Mouse (Mus musculus) R1 (cell line): Measurements from ENCODE around the gene Slc37a1.

Experiments used
- DNase-seq: peaks from one replicate; pipeline ENCODE4 v3.0.0-alpha.2; 2018; ENCODE audit warnings: low read depth, low spot score

The Slc37a1 gene

DNA sequence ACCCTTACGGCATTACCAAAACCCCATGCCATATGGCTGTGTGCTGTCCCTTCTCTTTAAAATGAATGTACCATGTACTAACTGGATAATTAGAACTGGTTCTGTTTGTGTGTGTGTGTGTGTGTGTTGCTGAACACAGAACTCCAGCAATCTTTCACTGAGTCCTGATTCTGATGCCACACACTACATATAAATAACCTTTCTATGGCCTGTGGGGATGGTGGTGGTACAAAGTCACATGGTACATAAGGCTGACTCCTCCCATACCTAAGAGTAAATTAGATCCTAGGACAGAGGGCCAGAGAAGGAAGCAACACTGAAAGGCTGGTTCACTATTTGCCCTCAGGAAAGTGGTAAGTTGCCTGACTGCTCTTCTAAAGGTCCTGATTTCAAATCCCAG is at the start of gene Slc37a1:
Gene Slc37a1, plus strand, starts transcription at position 301 of the 400 bp plus-strand sequence.
- no peak for DNase-seq

DNA sequence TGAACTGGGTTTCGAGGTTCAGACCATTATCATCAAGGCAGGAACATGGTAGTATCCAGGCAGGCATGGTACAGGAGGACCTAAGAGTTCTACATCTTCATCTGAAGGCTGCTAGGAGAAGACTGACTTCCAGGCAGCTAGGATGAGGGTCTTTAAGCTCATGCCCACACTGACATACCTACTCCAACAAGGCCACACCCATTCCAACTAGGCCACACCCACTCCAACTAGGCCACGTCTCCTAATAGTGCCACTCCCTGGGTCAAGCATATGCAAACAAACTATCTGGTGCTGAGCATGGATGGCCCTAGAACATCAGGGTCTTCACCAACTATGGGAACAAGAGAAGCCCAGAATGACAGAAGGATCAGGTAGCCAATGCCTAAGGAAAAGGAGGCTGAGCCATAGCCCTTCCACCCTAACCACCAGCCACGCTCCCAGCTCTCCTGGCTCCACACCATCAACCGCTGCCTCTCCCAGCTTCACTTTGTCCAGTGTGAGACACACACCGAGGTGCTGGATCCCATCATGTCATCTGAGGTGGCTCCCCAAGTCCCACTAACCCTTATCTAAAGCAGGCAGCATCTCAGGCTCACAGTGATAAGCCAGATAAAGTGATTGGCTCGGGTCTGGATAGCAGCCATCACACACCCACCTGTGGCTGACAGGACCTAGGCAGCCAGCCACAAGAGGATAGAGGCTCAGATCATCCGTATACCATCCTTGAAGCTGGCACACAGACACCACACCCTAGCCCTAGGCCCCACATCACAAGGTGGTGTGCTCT is 48.2 kb upstream of the Slc37a1 start:
- DNase-seq = no peak

DNA sequence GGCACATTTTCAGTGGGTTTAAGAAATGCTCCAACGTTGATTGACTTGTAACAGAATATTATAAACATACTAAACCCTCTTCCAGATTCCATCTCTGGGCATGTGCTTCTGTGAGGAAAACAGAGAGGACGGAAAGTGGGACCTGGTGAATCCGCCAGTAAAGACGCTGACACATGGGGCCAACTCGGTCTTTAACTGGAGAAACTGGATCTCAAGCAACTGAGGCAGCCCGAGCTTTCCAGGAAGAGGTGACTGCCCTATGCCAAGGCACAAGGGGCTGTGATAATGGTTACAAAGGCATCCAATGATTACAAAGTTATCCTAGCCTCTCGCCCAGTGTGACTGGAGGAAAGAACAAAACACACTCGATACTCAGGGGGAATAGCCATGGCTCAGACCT is 45.4 kb upstream of the Slc37a1 start:
- DNase-seq = no peak

DNA sequence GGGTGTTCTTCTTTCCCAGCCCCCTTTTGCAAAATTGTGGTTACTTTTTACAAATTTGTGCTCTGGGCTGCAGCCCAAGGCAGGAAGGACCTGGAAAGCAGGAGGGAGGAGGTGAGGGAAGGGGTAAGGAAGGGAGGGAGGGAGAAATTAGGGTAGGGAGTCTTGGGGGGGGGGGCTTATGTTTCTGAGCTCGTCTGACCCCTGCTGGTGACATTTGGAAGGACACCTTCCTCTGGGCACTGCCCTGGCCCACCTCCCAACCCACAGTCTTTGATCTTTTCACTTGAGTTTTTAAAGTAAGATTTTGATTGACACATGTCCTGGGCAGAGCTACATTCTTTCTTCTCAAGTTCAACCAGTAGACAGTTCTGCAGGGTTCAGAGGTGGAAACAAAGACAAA is 43.8 kb upstream of the Slc37a1 start:
- peak; percentile 43 for DNase-seq

DNA sequence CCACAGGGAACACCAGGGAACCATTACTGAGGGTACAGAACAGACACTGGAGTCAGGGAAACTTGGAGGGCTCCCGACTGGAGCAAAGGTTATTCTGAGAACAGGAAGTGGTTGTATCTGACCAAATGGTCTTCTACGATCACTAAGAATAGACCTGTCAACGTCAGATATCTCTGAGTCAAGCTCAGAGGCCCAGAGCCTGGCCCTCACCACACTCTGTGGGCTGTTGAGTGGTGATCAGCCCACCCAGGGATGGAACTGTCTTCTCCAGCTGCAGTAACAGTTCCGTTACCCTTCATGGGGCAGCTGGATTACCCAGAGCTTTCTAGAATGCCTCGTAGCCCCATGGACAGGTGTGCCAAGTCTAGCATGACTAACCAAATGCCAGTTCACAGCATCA is 41.3 kb upstream of the Slc37a1 start:
- DNase-seq = no peak

DNA sequence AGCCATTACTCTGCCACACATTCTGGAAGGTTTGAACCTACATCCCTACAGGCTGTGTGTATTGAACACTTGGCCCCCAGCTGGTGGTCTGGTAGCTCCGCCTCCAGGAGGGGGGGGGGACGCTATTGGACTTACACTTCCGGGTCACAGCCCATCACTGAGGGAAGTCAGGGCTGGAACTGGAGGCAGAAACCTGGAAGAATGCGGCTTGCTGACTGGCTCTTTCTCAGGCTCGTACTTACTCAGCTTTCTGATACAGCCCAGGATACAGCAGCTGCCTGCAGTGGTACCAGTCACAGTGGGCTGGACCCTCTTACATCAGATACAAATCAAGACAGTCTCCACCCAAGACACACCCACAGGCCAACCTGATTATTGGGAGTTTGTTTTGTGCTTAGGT is 39.4 kb upstream of the Slc37a1 start:
- peak; percentile 98 for DNase-seq

DNA sequence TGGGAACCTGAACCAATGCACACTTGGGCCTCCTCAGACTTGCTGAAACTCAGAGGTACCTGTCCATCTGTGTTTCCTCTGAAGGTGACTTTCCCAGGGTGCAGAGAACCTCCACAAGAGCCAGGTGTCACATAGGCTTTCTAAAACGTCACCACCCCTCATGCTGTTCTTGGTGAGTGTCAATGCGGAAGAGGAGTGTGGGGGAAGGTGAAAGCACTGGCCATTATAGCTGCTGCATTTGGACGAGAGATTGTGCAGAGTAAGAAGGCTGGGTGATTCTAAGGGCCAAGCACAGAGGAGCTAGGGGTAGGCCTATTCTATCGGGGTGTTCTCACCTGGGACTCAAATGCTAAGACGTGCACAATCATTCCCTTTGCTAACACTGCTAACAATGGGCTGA is 32.6 kb upstream of the Slc37a1 start:
- DNase-seq = no peak

DNA sequence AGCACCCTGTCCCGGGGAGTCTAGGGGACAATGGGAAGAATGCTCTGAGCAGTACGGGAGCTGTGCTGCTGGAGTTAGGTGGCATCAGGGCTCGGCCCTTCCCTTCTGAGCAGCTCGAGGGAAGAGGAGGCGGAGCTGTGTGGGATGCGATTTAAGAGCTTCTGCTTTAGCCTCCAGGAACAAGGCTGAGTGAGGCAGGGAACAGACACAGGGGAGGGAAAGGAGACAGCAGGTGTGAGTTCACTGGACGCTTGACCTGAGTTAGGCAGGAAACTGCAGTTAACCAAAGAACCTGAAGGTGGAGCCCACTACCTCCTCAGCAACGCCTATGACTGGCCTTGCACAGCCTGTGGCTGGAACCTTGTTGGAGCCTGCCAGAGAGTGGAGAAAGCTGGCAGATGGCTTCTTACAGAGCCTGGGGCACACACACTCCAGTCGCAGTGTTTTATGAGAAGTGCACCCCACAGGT is 32.1 kb upstream of the Slc37a1 start:
- DNase-seq = peak; percentile 93

DNA sequence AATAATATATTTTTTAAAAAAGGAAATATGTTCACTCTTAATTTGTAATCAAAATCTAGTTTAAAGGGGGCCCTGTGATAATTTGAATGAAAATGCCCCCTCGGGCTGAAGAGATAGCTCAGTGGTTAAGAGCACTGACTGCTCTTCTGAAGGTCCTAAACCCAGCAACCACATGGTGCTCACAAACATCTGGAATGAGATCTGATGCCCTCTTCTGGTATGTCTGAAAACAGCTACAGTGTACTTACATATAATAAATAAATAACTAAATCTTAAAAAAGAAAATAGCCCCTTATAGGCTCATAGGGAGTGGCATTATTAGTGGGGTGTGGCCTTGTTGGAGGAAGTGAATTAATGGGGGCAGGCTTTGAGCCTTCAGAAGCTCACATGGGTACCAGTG is 29.4 kb upstream of the Slc37a1 start:
- DNase-seq = no peak

DNA sequence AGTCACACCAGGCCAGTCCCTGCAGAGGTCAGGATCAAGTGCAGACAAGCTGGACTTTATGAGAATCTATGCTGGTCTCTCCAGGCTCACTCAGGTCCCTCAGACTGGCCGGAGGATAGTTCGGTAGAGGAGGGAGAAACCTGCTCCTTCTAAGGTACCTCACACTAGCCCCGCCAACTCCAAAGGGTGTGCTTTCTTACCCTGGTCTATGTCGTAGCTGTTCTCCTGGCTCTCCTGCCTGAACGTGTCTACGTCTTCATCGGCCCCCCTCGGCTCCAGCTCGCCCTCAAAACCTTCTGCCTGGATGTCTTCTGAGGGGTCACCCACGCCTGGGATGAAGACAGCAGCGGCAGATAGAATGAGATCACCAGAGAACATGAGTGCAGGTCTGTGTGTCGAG is 28.7 kb upstream of the Slc37a1 start:
- no peak for DNase-seq

DNA sequence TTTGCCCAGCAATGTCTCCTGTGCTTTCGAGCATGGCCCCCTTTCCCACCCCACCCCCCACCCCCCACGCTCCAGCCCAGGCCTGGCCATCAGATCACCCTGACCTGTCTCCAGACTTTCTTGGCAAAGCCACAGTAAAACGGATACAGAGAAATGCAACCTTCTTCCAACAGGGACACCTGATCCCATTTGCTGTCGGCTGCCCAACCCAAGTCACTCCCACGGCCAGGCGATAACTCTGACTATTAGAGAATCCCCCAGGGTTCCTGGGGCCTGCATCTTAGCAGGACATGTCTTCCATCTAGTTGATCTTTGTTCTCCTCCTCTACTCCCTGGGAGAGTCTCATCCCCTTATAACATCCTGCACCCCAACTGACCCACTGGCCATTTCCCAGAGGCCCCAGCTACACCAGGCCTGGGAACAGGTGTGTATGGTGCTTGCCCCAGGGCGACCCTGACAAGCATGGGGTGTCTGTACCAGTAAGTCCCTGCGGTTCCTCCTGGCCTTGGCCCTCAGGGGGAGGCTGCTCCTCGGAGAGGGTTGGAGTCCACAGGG is 28.2 kb upstream of the Slc37a1 start:
- no peak for DNase-seq

DNA sequence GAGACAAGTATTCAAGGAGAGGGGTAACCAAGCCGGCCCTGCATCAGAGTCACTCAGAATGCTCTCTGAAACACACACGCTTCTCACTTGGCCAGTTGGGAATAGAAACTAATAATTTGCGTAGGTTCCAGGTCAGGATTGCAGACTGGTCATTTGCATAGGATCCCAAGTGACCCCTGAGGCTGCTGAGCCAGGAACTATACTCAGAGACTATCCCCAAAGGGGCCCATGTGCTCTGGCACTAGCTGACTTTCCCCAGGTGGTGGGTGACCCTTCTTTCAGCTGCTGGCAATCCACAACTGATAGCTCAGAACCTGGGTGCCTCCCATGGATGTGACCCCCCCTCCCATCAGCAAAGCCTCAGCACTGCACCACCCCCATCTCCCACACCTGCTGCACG is 27.4 kb upstream of the Slc37a1 start:
- no peak for DNase-seq

DNA sequence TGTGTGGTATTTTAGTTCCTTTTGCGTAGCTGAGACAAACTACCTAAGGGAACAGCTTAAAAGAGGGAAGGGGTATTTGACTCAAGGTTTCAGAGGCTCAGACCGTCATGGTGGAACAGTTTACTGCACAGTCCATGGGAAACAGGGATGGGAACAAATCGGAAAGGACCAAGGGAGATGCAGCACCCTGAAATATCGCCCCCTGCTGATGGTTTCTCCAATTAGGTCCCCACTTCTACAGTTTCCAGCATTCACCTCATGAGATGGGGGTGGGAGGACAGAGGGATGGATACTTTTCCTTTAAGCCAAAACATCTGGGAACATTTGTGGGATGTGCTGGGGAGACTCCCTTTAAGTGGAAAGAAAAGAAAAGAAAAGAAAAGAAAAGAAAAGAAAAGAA is 26.8 kb upstream of the Slc37a1 start:
- no peak for DNase-seq

DNA sequence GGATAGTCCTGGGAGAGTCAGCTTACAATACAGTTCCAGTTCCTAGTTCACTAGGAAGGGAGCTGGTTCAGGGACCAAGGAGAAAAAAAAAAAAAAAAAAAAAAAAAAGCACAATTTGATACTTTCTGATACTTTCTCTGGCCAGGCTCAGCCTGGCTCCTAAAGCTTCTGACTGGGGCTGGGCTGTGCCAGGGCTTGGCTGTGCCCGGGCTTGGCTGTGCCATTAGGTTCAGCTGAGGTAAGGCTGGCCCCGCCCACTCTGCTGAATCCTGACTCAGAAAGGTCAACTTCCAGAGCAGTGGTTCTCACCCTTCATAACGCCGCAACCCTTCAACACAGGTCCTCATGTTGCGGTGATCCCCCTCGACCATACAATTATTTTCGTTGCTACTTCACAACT is 26.2 kb upstream of the Slc37a1 start:
- DNase-seq = no peak

DNA sequence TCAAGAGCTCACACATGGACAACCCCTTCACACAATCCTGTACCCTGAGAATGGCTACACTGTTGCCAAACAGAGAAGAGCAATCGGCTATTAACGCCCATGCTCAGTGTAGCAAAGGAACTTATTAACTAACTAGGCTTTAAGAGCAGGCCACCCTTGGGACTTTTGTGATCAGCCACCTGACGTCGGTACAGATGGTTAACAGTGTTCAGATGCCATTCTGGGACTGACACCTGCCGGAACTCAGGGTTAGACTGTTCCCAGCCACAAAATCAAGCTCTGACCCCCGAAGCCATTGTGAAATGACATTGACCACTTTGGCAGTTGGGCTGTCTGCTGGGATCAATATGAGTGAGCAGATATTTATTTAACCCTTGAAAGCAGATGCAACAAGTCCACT is 25.2 kb upstream of the Slc37a1 start:
- DNase-seq = no peak

DNA sequence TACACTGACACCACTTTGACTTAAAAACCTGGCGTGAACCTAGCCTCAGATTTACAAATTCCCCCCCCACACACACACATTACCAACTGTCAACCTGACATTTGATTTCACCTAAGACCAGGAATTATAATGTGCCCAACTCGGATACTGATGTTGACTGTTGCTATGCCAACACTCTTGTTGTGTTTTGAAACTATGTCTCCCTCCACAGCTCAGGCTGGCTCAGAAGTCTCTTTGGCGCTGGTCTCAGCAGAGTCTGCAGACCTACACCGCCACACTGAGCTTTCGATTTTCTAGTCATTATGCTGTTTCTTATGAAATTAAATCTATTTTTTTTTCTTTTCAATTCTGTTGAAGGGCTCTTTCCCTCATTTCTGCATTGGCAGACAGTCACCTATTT is 23.9 kb upstream of the Slc37a1 start:
- no peak for DNase-seq

DNA sequence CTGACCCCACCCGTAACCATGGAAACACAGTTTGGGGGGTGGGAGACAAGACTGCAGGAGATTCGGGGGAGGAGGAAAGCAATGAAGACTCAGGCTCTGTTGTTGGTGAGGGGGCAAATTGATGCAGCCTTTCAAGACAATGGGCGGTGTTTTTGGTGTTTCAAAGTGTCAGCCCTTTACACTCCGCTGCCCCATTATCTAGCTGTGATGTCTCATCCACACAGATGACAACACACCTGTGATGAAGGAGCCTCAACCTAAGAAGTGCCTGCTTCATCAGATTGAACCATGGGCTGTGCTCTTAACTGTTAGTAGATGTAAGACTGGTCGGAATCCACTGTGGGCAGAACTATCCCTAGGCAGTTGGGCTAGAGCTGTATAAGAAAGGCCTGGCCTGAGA is 22.8 kb upstream of the Slc37a1 start:
- no peak for DNase-seq

DNA sequence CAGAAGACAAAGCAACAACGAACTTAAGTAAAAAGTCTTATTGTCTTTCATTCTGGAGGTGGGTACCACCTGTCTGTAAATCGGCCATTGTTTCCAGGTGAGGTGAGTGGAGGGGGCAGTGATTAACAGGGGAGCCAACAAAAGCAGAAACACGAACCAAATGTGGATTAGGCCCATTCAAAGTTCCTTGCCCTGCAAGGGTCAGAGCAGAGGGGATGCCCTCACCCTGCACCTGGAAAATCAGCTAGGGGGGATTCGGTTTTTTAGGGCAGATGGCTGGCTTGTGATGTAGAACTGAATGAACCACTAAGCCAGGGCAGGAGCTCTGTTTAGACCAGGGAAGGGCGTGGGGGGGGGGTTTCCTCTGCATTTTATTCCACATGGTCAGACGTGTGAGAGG is 22.2 kb upstream of the Slc37a1 start:
- DNase-seq = no peak

DNA sequence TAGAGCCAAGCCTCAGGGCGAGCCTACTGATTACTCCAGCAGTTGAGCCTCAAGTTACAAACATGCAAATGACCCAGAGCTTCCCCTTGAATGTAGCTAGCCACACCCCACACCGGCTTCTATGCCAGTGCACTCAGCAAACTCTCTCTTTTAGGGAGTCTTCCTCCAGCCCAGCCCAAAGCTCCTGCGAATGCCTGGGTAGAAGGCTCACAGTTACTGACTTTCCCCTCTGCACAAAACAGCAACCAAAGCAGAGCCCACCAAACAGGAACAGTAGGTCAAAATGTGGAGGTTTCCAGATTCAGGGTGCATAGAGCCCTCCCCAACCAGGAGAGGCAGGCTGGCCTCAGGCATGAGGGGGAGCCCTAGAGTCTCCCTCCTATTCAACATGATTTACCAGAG is 21.4 kb upstream of the Slc37a1 start:
- DNase-seq = peak; percentile 86

DNA sequence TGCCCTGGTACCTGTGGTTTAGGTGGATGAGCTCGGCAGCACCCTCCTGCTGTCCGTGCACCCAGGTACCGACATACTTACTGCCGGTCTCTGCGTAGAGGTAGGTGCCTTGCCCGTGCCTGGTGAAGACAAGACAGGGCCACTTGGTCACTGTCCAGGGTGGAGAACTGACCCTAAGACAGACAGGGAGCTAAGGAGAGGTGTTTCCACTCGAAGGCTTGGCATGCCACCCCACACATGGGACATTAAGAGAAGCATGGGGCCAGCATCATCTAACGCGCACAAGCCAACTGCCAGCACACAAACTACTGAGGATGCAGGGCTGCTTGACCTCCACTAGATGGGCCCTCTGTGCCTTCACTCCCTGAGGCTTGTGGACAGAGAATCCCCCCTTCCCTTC is 20.8 kb upstream of the Slc37a1 start:
- no peak for DNase-seq

DNA sequence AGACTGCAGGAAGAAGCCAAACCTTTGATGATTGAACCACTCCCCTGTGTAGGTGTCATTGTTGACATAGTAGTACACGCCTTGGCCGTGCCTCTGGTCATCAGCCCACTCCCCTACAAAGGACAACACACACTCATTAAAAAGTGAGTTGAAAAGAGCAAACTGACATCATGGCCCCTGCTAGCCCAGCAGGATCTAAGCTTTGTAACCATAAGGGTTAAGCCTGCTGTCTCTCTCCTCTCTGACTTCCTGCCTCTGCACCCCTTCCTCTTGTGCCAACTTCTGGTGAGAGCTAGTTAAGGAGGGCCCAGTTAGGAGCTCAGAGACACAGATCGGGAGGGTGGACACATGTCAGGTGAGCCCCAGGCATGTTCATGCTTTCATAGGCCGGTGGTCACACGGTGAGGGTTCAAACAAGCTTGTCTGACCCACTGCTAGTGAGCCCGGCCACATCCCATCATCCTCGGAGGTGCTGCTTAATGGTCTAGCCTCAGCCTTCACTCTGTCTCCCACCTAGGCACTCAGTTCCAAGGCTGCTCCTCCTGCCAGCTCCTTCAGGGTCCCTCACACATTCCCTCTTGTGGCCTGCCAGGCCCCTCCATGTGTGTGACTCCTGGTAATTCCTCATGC is 20.2 kb upstream of the Slc37a1 start:
- no peak for DNase-seq

DNA sequence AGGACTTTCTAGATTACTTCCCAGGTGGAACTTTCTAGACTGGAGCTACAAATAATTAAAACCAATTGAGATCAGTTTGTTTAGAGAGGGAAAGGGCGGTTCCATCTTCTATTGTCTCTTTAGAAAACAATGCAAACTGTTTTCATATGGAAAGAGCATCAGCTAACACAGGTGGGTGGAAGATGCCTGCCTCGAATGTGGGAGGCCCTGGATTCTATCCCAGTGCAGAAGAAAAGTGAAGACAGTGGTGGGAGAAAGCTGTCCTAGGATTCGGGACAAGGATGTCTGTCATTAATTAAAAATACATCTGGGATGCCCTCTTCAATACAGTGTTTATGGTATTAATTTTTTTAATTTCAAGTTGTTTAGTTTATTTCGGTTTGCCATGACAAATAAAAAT is 19.5 kb upstream of the Slc37a1 start:
- no peak for DNase-seq

DNA sequence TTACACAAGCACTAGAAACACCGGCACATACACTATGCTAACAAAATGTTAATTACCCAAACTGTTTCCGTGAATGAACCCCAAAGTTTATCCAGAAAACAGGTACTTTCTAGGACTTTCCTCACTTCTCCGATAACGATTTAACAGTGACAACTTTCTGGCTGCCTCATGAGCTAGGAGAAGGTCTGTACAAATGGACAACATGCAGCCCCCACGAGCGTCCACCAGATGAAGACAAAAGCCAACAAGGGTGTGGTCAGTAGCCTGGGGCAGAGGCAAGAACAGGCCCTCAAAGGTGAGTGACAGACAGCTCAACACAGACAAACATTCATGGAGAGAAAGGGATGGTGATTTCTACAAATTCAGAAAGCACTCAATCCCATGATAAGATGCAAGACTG is 19.0 kb upstream of the Slc37a1 start:
- DNase-seq = no peak
